Mouse (Mus musculus): ENCODE data around the gene Pebp1.

DNA sequence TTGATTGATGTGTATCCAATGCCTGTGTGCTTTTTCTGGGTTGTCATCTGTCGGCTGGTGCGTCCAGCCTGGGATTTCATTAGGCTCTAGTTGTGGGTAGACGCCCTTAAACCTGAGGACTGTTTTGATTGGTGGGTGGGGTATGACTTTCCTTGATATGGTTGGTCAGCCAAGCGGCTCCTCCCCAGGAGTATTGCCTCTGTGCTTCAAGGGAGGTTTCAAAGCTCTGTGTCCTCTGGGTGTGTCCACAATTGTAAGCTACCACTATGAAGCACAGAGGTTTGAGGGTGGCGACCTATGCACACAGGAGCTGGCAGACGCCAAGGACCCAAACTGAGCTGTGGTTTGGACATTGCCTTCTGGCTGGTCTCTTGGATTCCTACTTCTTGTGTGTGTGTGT, 5.1 kb upstream of the Pebp1 start:
- TF ChIP-seq CTCF (IDR thresholded peaks at IDR 0.05; ENCODE audit: low read depth, low read length) (no peak), GATA1 (IDR thresholded peaks at IDR 0.05; ENCODE audit: borderline replicate concordance, low read length) (no peak), POLR2AphosphoS5 (IDR thresholded peaks at IDR 0.05; ENCODE audit: insufficient replicate concordance, low read depth, low read length) (no peak), TAL1 (conservative IDR thresholded peaks at IDR 0.05; ENCODE audit: low read depth, low read length) (no peak), GATA2 (IDR thresholded peaks at IDR 0.05; ENCODE audit: borderline replicate concordance, low read depth, low read length) (no peak)
